Mouse (Mus musculus) layer of hippocampus, adult 9-11 months (tissue): ENCODE data around the gene Bcl2l2.

Experiments
- DNase-seq: peaks from one replicate; pipeline ENCODE4 v3.0.0; 2022

Bcl2l2 gene

GRCm38 (mm10) chr14:54894296-54895151 is 11.3 kb downstream of the Bcl2l2 start:
- DNase-seq: no peak

DNA sequence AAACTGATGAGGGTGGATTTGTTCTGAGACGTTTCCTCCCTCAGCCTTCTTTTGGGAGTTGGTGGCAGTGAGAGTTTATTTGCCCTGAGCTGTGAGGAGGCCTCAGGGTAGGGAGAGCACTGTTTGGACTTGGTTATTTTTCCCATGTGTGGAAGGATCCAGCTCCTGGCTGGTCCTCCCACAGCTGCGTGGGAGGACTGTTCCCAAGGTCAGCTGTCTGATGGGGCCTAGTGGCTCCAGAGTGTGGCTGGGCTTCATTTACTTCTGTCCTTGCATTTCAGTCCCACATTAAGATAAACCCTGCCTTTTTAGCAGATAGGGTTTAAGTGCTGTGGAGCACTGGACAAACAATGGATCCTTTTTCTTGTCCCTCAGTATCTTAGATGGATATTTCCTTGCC is 14.3 kb downstream of the Bcl2l2 start:
- no peak for DNase-seq

- DNase-seq: peak; percentile 85
Observed at GRCm38 (mm10) chr14:54900383-54900782, 17.2 kb downstream of the Bcl2l2 start.

GRCm38 (mm10) chr14:54903641-54904040 is 20.5 kb downstream of the Bcl2l2 start:
- DNase-seq: no peak

GRCm38 (mm10) chr14:54908682-54909081 is 25.5 kb downstream of the Bcl2l2 start:
- DNase-seq: no peak

GRCm38 (mm10) chr14:54912109-54912850 is 29.1 kb downstream of the Bcl2l2 start:
- no peak for DNase-seq

- DNase-seq: peak; percentile 81
Observed at GRCm38 (mm10) chr14:54912886-54913285, 29.7 kb downstream of the Bcl2l2 start, which contains the start of gene Slc22a17. Slc22a17 (minus strand) TSS chr14:54913132.

DNA sequence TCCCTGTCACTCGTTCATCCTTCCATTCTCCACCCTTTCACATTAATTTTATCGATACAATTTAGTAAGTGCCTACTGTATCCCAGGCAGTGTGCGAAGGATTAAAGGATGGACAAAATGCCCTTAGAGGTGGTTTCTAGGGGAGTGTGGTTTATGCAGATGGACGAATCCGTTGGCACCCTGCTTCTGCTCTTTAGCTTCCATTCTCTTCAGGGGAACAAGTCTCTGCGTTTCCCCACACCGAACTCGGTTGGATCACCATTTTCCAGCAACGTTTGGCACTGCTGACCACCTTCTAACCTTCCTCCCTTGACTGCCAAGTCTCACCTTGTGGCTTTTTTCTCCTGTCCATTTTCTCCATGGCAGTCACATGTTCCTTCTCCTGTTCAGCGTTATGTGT is 30.2 kb downstream of the Bcl2l2 start:
- no peak for DNase-seq

DNA sequence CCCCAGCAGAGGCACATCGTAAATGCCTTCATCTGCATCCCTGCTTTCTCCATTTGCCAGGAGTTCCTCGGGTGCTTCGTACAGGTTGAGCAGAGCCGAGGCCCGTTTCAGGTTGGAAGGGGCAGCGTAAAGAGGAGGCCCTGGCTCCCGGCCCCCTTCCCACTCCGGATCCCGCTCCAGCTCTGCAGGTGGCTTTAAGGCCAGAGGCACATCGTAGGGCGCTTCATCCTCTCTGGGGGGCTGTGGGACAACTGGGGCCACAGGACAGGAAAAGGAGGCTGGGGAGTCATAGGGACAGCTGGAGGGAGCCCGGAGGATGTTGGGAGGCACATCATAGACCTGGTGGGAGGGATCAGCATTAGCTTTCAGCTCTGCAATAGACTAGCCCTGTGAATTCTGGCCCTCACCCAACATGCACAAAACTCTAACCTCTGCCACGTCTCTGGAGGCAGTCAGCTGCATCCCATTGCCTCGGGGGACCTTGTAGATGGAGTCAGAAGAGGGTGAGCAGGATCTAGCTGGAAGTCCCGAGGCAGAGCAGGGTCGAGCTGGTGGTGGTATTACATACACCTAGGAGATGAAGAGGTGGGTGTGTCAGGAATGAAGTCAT is 37.0 kb downstream of the Bcl2l2 start:
- no peak for DNase-seq

GRCm38 (mm10) chr14:54924641-54925348 is 41.6 kb downstream of the Bcl2l2 start:
- no peak for DNase-seq

DNA sequence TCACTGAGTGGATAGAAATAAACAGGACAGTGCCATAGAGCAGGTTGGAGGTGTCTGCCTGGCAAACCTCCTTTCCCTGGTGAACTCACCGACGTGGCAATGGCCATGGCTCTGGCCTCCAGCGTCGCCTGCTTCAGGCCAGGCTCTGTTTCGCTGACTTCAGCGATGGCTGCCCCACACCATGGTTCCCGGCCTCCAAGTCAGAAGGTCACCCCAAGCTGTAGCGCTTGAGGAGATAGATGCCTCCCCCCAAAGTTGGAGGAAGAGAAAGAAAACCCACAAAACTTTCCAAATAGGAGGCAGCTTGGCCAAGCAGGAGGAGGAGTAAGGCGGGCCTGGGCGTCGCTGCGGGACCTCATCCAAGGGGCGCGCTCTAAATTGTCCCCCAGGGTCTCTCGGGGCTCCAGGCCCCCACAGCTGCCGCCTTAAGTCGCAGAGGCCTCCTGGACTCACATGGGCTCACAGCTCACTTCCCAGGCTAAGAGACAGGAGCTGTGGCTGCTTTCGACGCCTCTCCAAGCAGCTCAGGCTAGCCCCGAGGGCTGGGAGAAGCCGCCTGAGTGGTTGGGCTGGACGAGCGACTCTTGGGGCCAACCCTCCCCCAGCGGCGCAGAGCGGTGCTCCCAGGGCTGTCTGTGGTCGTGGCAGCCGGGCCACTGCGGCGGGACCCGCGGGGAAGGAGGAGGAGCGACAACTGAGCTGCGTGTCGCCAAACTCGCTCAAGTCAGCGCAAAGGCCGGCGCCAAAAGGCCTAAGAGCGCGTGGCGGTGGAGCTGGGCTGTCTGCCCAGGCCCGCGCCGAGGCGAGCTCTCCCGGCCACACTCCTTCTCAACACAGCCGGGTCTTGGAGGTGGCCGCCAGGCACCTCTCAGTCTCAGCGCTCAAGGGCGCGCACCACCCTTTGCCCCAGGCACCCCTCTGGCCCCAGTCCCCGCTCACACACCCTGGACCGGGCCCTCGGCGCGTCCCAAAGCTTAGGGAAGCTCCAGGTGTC is 42.5 kb downstream of the Bcl2l2 start, which contains the start of gene Efs:
Efs (minus strand) TSS at position 778 of the 994 bp plus-strand sequence.
- DNase-seq: no peak

DNA sequence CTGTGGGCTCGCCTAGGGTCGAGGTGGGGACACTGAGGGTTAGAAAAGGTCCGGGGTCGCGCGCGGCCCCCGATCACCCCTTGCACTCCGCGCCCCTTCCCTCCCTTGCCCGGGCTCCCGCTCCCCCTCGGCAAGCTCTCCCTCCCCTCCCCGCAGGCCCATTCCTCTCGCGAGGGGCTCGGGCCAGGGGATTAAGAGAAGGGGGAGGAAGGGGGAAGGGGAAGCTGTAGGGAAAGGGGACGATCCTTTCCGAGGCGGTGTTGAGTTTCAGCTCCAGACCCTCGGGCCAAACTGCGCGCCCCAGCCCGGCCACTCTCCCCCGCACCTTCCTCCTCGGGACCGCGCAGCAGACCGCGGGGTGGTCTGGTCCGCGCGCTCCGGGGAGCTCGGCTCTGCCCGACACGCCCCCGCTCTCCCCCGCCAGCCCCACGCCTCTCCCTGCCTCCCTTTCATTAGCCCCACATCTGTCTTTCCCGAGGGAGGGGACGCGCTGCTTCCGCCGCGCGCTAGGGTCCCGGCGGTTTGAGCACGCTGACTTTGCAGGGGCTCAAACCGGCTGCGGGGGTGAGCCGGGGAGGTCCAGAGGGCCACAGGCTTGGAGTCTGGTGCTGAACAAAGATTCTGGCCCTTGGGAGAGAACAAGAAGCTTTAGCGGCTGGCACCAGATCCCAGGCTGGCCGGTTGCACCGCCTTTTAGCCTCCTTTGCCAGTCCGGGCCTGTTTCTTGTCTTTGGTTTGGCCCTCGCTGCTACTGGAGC is 43.4 kb downstream of the Bcl2l2 start:
- no peak for DNase-seq

DNA sequence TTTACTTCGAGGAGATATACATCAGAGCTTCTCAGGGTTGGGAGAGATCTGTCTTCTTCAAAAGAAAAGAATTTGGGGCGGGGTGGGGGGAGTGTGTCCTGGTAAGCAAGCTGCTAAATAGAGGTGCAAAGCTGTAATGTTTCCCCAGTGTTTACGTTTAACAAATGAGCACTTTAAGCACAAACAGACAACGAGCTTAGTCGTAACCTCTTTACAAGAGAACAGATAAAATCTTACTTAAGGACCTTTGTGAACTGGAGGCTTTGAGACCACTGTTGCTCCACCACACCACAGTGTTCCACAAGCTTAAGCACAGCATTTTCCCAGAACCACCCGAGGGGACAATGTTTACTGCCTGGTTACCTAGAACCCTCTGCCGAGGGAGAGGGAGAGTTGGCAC is 44.1 kb downstream of the Bcl2l2 start:
- DNase-seq: no peak

GRCm38 (mm10) chr14:54929801-54930200 is 46.6 kb downstream of the Bcl2l2 start:
- no peak for DNase-seq

- DNase-seq: no peak
Observed at GRCm38 (mm10) chr14:54930431-54930830, 47.3 kb downstream of the Bcl2l2 start.

DNA sequence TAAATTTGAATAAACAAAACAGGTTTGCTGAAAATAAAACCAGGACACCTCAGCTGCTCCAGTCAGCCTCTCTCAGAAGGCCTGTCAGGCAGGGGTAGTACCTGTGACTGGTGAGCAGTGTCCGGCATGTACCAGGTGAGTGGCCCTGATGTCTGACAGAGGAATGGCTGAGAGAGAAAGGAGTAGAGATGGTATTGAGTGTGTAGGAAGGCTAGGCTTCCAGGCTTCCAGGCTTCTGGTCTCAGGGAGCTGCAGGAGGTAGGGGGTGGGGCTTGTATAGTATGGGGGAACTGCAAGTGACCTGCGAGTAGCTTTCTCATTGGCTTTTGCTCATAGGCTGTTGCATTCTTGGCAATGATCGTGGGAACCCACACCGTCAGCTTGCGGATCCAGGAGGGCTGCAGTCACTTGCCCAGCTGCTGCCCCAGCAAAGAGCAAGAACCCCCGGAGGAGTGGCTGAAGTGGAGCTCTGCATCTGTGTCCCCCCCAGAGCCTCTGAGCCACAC is 49.5 kb downstream of the Bcl2l2 start, which contains the start of gene Il25:
Il25 (plus strand) TSS at position 51 of the 506 bp plus-strand sequence.
- no peak for DNase-seq

GRCm38 (mm10) chr14:54935904-54936830 is 53.0 kb downstream of the Bcl2l2 start, which contains the start of gene Cmtm5:
Cmtm5 (plus strand) TSS chr14:54936261.
- peak; percentile 93 for DNase-seq

DNA sequence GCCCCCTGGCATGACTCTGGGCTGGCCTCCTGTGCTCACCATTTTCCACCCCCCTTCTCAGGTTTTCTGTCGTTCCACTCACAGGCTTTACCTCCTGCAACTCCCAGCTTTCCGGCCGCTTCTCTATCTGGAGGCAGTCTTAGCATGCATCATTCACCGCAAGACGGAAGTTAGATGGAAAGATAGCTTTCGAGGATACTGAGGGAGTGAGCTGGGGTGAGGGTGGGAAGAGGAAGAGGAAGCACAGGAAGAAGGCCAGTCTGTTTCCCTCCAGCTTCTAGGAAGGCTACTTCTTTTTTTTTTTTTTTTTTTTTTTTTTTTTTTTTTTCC is 53.6 kb downstream of the Bcl2l2 start:
- DNase-seq: no peak
